Comparison of ENCODE assay signal across 8 mouse cellular contexts in the genomic region with DNA sequence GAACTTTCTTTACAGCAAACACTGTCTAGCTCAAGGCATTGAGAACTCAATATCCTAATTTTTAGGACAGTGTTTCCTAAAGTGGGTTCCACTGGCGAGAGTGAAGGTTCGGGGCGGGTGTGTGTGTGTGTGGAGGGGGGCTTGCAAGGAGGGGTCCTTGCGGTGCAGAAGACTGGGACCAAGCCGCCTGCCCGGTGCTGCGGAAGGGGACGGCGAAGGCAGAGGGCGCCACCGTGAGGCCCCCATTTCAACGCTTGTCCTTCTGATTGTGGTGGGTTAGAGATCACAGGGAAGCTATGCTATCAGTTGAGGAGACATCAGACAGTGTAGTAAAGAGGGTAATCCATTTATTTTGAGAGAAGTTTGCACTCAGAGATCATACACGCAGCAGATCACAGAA.
DNase-seq lines count a peak whose midpoint lies in the region; ATAC-seq and TF ChIP-seq lines count a peak whose summit lies in the region.

No protein-coding gene starts in this region.

- no peak overlapping the region for H3K9ac ChIP-seq in kidney, postnatal 0 days (ENCODE audit: low read depth, low read length)
- no peak overlapping the region for H3K9ac ChIP-seq in embryonic facial prominence, embryonic 11.5 days (replicated peaks; ENCODE audit: low read length)
- H3K9ac ChIP-seq in hindbrain, embryonic 13.5 days: no peak overlapping the region
- no peak overlapping the region for H3K9ac ChIP-seq in midbrain, postnatal 0 days (replicated peaks; ENCODE audit: low read length, poor library complexity, severe bottlenecking)

- no peaks in the 10 kb centered on the region for H3K9me3 ChIP-seq in kidney, postnatal 0 days (replicated peaks; ENCODE audit: low read length)
- no peaks in the 10 kb centered on the region for H3K9me3 ChIP-seq in embryonic facial prominence, embryonic 11.5 days (replicated peaks; ENCODE audit: control insufficient read depth, low read length)
- no peaks in the 10 kb centered on the region for H3K9me3 ChIP-seq in hindbrain, embryonic 13.5 days
- H3K9me3 ChIP-seq in midbrain, postnatal 0 days (ENCODE audit: low read length): no peaks in the 10 kb centered on the region

- 8% methylated on average over 13 of the region's 13 CpGs for WGBS in kidney, postnatal 0 days
- WGBS in embryonic facial prominence, embryonic 11.5 days: 2% methylated on average over 13 of the region's 13 CpGs
- WGBS in hindbrain, embryonic 13.5 days: 2% methylated on average over 13 of the region's 13 CpGs
- 3% methylated on average over 13 of the region's 13 CpGs for WGBS in midbrain, postnatal 0 days

- 0 out of 2 replicates have a peak, but pooled peaks cover 2% of the 10 kb centered on the region for H3K27me3 ChIP-seq in kidney, postnatal 0 days (ENCODE audit: insufficient read depth, low read length)
- H3K27me3 ChIP-seq in embryonic facial prominence, embryonic 11.5 days (ENCODE audit: control insufficient read depth, insufficient read depth, low read length): no peaks in the 10 kb centered on the region
- 0 out of 2 replicates have a peak, but pooled peaks cover 3% of the 10 kb centered on the region for H3K27me3 ChIP-seq in hindbrain, embryonic 13.5 days
- peaks cover 2% of the 10 kb centered on the region; the same call in 1 of the 2 replicates for H3K27me3 ChIP-seq in midbrain, postnatal 0 days (ENCODE audit: insufficient read depth, low read length)

- H3K4me2 ChIP-seq in kidney, postnatal 0 days (ENCODE audit: low read length): no peak overlapping the region
- no peak overlapping the region for H3K4me2 ChIP-seq in embryonic facial prominence, embryonic 11.5 days (ENCODE audit: low read depth, low read length)
- peak overlapping the region; percentile 36 for H3K4me2 ChIP-seq in hindbrain, embryonic 13.5 days
- peak overlapping the region; percentile 46 for H3K4me2 ChIP-seq in midbrain, postnatal 0 days (ENCODE audit: low read depth, low read length, poor library complexity, severe bottlenecking)

- H3K36me3 ChIP-seq in kidney, postnatal 0 days (ENCODE audit: insufficient read depth, low read length): no peaks in the 10 kb centered on the region
- H3K36me3 ChIP-seq in embryonic facial prominence, embryonic 11.5 days (replicated peaks; ENCODE audit: control insufficient read depth, insufficient read depth, low read depth, low read length): no peaks in the 10 kb centered on the region
- H3K36me3 ChIP-seq in hindbrain, embryonic 13.5 days: no peaks in the 10 kb centered on the region
- H3K36me3 ChIP-seq in midbrain, postnatal 0 days (ENCODE audit: insufficient read depth, low read length): no peaks in the 10 kb centered on the region

- peak; percentile 22 for DNase-seq in kidney, postnatal 0 days (ENCODE audit: low spot score)
- DNase-seq in kidney, adult 11 months: no peak
- peak; percentile 55 for DNase-seq in embryonic facial prominence, embryonic 11.5 days (ENCODE audit: low spot score)
- no peak for DNase-seq in midbrain, postnatal 0 days (ENCODE audit: low spot score)
- no peak for DNase-seq in urinary bladder, adult 2 months (ENCODE audit: low spot score)
- no peak for DNase-seq in lung, postnatal 14 days
- no peak for DNase-seq in frontal cortex, postnatal 25 days (ENCODE audit: low spot score in 2 of 2)

- ATAC-seq in kidney, postnatal 0 days (replicated peaks; ENCODE audit: low FRiP score, low read depth): no peak
- ATAC-seq in embryonic facial prominence, embryonic 11.5 days (replicated peaks; ENCODE audit: insufficient number of reproducible peaks, low FRiP score, low TSS enrichment, low read depth): 0 out of 2 replicates have a peak, but pooled peaks have one; percentile 23
- no peak for ATAC-seq in hindbrain, embryonic 13.5 days (ENCODE audit: low FRiP score)
- peak; percentile 54; the same call in 1 of the 2 replicates for ATAC-seq in midbrain, postnatal 0 days (ENCODE audit: low FRiP score)

- H3K4me3 ChIP-seq in kidney, postnatal 0 days (replicated peaks; ENCODE audit: low read depth, low read length): no peak overlapping the region
- H3K4me3 ChIP-seq in embryonic facial prominence, embryonic 11.5 days (ENCODE audit: low read depth, low read length): no peak overlapping the region
- no peak overlapping the region for H3K4me3 ChIP-seq in hindbrain, embryonic 13.5 days
- peak overlapping the region; percentile 9; the same call in 1 of the 2 replicates for H3K4me3 ChIP-seq in midbrain, postnatal 0 days (ENCODE audit: low read depth, low read length)

- no peaks in the 10 kb centered on the region for H3K4me1 ChIP-seq in kidney, postnatal 0 days (replicated peaks; ENCODE audit: insufficient read depth, low read length)
- no peaks in the 10 kb centered on the region for H3K4me1 ChIP-seq in embryonic facial prominence, embryonic 11.5 days (ENCODE audit: control insufficient read depth, insufficient read depth, low read length)
- H3K4me1 ChIP-seq in hindbrain, embryonic 13.5 days (replicated peaks): no peaks in the 10 kb centered on the region
- H3K4me1 ChIP-seq in midbrain, postnatal 0 days (ENCODE audit: insufficient read depth, low read length): no peaks in the 10 kb centered on the region

- TF ChIP-seq CTCF in kidney, postnatal 0 days (IDR thresholded peaks at IDR 0.05; ENCODE audit: low read depth): peak; percentile 59
- peak; percentile 75 for TF ChIP-seq CTCF in midbrain, postnatal 0 days (IDR thresholded peaks at IDR 0.05)

- H3K27ac ChIP-seq in kidney, postnatal 0 days: no peak overlapping the region
- no peak overlapping the region for H3K27ac ChIP-seq in embryonic facial prominence, embryonic 11.5 days (replicated peaks; ENCODE audit: low read depth, low read length)
- H3K27ac ChIP-seq in hindbrain, embryonic 13.5 days: no peak overlapping the region
- H3K27ac ChIP-seq in midbrain, postnatal 0 days (ENCODE audit: low read depth, low read length): no peak overlapping the region

Comparison
In these comparisons a context has a peak if more than half of its experiments do, and no peak if none do; other contexts are left out.
1. DNase-seq: peak in kidney, postnatal 0 days (single experiment) and embryonic facial prominence, embryonic 11.5 days (single experiment); none in kidney, adult 11 months (single experiment), midbrain, postnatal 0 days (single experiment), urinary bladder, adult 2 months (single experiment), lung, postnatal 14 days (single experiment) and frontal cortex, postnatal 25 days (0 of 2).
2. ATAC-seq: peak in embryonic facial prominence, embryonic 11.5 days (single experiment) and midbrain, postnatal 0 days (single experiment); none in kidney, postnatal 0 days (single experiment) and hindbrain, embryonic 13.5 days (single experiment).
3. H3K4me2 ChIP-seq: peak in hindbrain, embryonic 13.5 days (single experiment) and midbrain, postnatal 0 days (single experiment); none in kidney, postnatal 0 days (single experiment) and embryonic facial prominence, embryonic 11.5 days (single experiment).